Mouse (Mus musculus) inflammation-experienced regulatory T-cells, adult 16 weeks (primary cell): Measurements from ENCODE around the gene Xab2. TPM values are rescaled to one million over a fixed set of nuclear protein-coding genes. Genes with fewer than 3 reads are reported as not detected.

Experiments
- polyA plus RNA-seq: library from polyadenylated mRNA; unstranded; fragments of 100-300 nt; shearing (Covaris generic); gene quantifications from one replicate; pipeline ENCODE4 v1.2.1, GENCODE M21; 2017

The Xab2 gene
- polyA plus RNA-seq: 137 TPM

GRCm38 (mm10) chr8:3621199-3621970, at the start of gene Xab2, which contains the start of gene Pet100:
TSS of gene Xab2 (minus strand) at chr8:3621316.
TSS of gene Pet100 (plus strand) at chr8:3621548.

GRCm38 (mm10) chr8:3665507-3665906, 44.4 kb upstream of the Xab2 start, which contains the start of gene Mcemp1:
TSS of gene Mcemp1 (plus strand) at chr8:3665754.

GRCm38 (mm10) chr8:3655526-3655925, 34.4 kb upstream of the Xab2 start, which contains the start of gene Retn:
TSS of gene Retn (plus strand) at chr8:3655770.

GRCm38 (mm10) chr8:3630647-3631477, 9.7 kb upstream of the Xab2 start, which contains the start of gene Stxbp2:
TSS of gene Stxbp2 (plus strand) at chr8:3630955.

GRCm38 (mm10) chr8:3625445-3625844, 4.3 kb upstream of the Xab2 start, which contains the start of gene Pcp2:
TSS of gene Pcp2 (minus strand) at chr8:3625545.

GRCm38 (mm10) chr8:3586993-3587390, 34.1 kb downstream of the Xab2 start, which contains the start of gene Camsap3:
TSS of gene Camsap3 (plus strand) at chr8:3587293.

GRCm38 (mm10) chr8:3567641-3568371, 53.3 kb downstream of the Xab2 start, which contains the start of gene C330021F23Rik:
TSS of gene C330021F23Rik (plus strand) at chr8:3567990.

Other genes starting within 250 kb of the Xab2 start
- 60.8 TPM for gene Arhgef18, start 228.3 kb downstream of the Xab2 start, polyA plus RNA-seq
- gene Pex11g, start 153.6 kb downstream of the Xab2 start, polyA plus RNA-seq: 6.0 TPM
- not detected for gene Tex45, start 150.5 kb downstream of the Xab2 start, polyA plus RNA-seq
- 4.7 TPM for gene Zfp358, start 128.2 kb downstream of the Xab2 start, polyA plus RNA-seq
- gene Mcoln1, start 120.9 kb downstream of the Xab2 start, polyA plus RNA-seq: 44.5 TPM
- 64.1 TPM for gene Pnpla6, start 105.9 kb downstream of the Xab2 start, polyA plus RNA-seq
- not detected for gene C330021F23Rik, start 53.3 kb downstream of the Xab2 start, polyA plus RNA-seq
- gene Camsap3, start 34.0 kb downstream of the Xab2 start, polyA plus RNA-seq: 0.13 TPM
- 127 TPM for gene Pet100, start 232 bp upstream of the Xab2 start, polyA plus RNA-seq
- gene Pcp2, start 4.2 kb upstream of the Xab2 start, polyA plus RNA-seq: not detected
- 231 TPM for gene Stxbp2, start 9.6 kb upstream of the Xab2 start, polyA plus RNA-seq
- not detected for gene Retn, start 34.5 kb upstream of the Xab2 start, polyA plus RNA-seq
- not detected for gene Mcemp1, start 44.4 kb upstream of the Xab2 start, polyA plus RNA-seq
- gene Fcor, start 51.0 kb upstream of the Xab2 start, polyA plus RNA-seq: not detected
- 40.6 TPM for gene Trappc5, start 55.0 kb upstream of the Xab2 start, polyA plus RNA-seq
- 3.1 TPM for gene Fcer2a, start 72.9 kb upstream of the Xab2 start, polyA plus RNA-seq
- gene Clec4g, start 99.3 kb upstream of the Xab2 start, polyA plus RNA-seq: not detected
- 0.46 TPM for gene Cd209a, start 127.7 kb upstream of the Xab2 start, polyA plus RNA-seq
- gene Cd209e, start 233.0 kb upstream of the Xab2 start, polyA plus RNA-seq: not detected